Mouse (Mus musculus) CD4-positive, CD25-positive, alpha-beta regulatory T cell, adult 9 weeks (primary cell): ENCODE measurements around the gene Slfn4. TPM values are rescaled to one million over a fixed set of nuclear protein-coding genes. Genes with fewer than 3 reads are reported as not detected.

ENCODE experiments used
- polyA plus RNA-seq: library from polyadenylated mRNA; unstranded; fragments of 100-300 nt; shearing (Covaris generic); gene quantifications from one replicate; pipeline ENCODE4 v1.2.1, GENCODE M21; 2017

Slfn4 gene
- 0.29 TPM for polyA plus RNA-seq

GRCm38 (mm10) chr11:83174948-83175539 is at the start of gene Slfn4:
Gene Slfn4, plus strand, starts transcription at chr11:83175186.

GRCm38 (mm10) chr11:83191134-83191893 is 16.3 kb downstream of the Slfn4 start, which contains the start of gene Slfn3:
Gene Slfn3, plus strand, starts transcription at chr11:83191330.

Other genes starting within 250 kb of the Slfn4 start
- 56.4 TPM for gene Slfn5, start 223.8 kb upstream of the Slfn4 start, polyA plus RNA-seq
- 16.9 TPM for gene Slfn9, start 183.4 kb upstream of the Slfn4 start, polyA plus RNA-seq
- gene Slfn8, start 154.4 kb upstream of the Slfn4 start, polyA plus RNA-seq: 149 TPM
- gene Slfn2, start 110.1 kb upstream of the Slfn4 start, polyA plus RNA-seq: 826 TPM
- 312 TPM for gene Slfn1, start 58.3 kb upstream of the Slfn4 start, polyA plus RNA-seq
- 6.9 TPM for gene Slfn3, start 16.1 kb downstream of the Slfn4 start, polyA plus RNA-seq
- not detected for gene Slfn14, start 111.5 kb downstream of the Slfn4 start, polyA plus RNA-seq
- 58.3 TPM for gene Ap2b1, start 123.8 kb downstream of the Slfn4 start, polyA plus RNA-seq
- 19.4 TPM for gene Pex12, start 127.4 kb downstream of the Slfn4 start, polyA plus RNA-seq
- gene Rasl10b, start 234.0 kb downstream of the Slfn4 start, polyA plus RNA-seq: not detected